Mouse (Mus musculus) stomach, postnatal 0 days (tissue): ENCODE measurements around the gene Grin2c.

Experiments used
- CTCF ChIP-seq: IDR thresholded peaks from 2 replicates; pipeline ENCODE4 v1.5.1; 2016; ENCODE audit warnings: antibody characterized with exemption, low read depth, mild to moderate bottlenecking, moderate library complexity
- EP300 ChIP-seq: optimal IDR thresholded peaks from 2 replicates; pipeline ENCODE3; 2016; ENCODE audit warnings: antibody characterized with exemption

GRCm38 (mm10) chr11:115233526-115234290 is 33.3 kb downstream of the Grin2c start:
- TF ChIP-seq EP300, result no peak
- TF ChIP-seq CTCF, result peak; percentile 56
